Mouse (Mus musculus) layer of hippocampus, adult 9-10 months (tissue): Measurements from ENCODE around the gene Pcsk6.
"Not testable (repeated sequence)": the region's sequence is repeated elsewhere in the genome, so short reads cannot be mapped to it uniquely, and the experiment has no call there.

Source experiments
- DNase-seq: peaks from one replicate; pipeline ENCODE4 v3.0.0; 2022; ENCODE audit warnings: low spot score

Gene Pcsk6

GRCm38 (mm10) chr7:65881290-65881688 is 19.8 kb downstream of the Pcsk6 start:
- DNase-seq, result no peak

GRCm38 (mm10) chr7:65884928-65885327 is 23.4 kb downstream of the Pcsk6 start:
- no peak for DNase-seq

- DNase-seq, result no peak
Observed at GRCm38 (mm10) chr7:65885819-65886218, 24.3 kb downstream of the Pcsk6 start.

DNA sequence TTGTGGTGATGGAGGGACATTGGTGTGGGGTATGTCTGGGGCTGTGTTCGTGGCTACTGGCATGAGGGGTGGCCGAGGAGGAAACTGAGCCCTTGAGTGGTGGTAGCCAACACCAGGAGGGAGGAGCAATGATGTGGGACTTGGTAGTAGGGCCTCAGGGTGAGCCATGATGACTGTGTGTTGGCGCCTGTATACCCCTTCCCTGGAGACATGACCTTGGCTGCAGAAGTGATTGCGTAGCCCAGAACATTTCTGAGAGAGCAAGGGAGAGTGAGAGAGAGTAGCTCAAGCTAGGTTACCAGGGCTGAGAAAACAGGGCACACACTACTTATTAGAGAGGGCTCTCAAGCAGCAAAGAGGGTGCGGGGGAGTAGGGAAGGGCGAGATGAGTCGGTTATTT is 30.3 kb downstream of the Pcsk6 start:
- no peak for DNase-seq

DNA sequence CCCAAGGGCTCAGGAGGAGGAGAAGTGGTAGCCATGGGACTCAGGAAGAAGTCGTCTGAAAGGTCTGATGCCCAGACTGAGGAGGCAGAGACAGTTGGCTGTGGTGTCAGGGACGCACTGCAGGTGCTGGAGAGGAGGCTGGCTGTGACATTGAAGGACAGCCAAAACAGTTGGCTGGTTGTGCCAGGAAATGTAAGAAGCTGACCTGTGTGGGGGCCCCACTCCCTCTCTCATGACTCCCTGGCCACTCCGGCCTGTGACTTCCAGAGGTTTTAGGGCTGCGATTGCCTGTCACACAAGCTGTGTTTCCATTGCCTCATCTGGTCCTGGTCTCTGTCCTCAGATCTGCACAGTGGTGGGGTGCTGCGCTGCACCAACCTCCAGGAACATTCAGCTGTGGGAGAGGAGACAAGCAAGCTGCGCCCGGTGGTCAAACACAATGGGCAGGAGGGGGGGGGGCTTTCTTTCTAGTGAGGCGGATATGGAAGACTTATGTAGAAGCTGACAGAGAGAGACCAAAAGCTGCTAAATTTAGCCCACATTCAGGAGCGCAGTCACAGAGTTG is 30.8 kb downstream of the Pcsk6 start:
- no peak for DNase-seq

DNA sequence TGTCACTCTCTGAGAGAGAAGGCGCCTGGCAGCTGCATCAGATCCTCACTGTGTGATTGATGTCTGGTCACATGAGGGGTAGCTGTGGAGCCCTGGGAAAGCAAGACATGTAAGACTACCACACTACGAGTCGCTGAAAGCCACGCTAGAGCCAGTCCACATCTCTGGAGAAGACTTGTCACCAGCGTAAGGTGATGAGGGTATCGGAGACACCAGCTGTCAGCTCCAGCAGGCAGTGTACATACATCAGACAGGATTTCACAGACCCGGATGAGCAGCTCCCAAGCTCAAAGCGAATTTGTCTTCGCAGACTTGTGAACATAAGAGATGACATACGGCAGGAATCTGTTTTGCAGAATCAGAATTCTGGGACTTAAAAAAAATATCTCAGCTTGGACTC is 32.0 kb downstream of the Pcsk6 start:
- no peak for DNase-seq

- no peak for DNase-seq
Observed at GRCm38 (mm10) chr7:65895262-65895661, 33.7 kb downstream of the Pcsk6 start.

DNA sequence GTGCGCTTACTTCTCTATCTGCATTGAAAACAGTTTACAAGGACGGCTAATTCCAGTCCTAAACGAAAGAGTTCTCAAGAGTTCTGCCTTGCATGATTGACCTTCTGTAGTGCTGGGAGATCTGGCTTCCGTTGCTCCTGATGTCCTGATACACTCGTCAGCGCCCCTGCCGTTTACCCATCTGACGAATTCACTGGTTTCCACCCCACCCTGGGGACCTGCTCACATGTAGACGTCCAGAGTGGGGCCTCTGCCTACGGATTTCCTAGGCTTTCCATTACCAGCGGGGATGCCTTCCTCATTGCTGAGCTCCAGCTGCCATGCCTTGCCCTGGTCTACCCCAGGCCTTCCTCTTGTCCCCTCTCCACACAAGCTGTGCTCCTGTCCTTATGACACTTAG is 39.7 kb downstream of the Pcsk6 start:
- no peak for DNase-seq

- DNase-seq, result peak; percentile 18
Observed at GRCm38 (mm10) chr7:65902471-65903180, 41.1 kb downstream of the Pcsk6 start.

DNA sequence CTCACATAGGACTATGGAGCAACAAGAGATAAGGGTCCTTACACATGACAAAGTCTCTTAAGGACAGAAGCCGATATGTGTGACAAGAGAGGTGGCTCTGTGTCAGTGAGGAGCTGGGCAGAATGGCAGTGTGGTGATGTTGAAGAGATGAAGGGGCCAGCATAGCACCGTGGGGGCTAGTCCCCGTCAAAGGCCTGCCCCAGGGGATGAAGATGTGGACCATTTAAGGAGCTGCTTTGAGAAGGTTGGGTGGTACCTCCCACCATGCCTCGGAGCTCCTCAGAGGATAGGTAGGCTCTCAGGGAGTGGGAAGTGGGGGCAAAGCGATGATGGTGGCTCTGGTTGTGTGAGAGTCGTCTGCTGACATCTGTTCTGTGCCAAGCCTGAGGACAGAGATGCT is 41.9 kb downstream of the Pcsk6 start:
- DNase-seq, result no peak

- DNase-seq, result no peak
Observed at GRCm38 (mm10) chr7:65906528-65907272, 45.2 kb downstream of the Pcsk6 start.

- DNase-seq, result no peak
Observed at GRCm38 (mm10) chr7:65909343-65910127, 48.0 kb downstream of the Pcsk6 start.

- DNase-seq, result no peak
Observed at GRCm38 (mm10) chr7:65913088-65913610, 51.6 kb downstream of the Pcsk6 start.

DNA sequence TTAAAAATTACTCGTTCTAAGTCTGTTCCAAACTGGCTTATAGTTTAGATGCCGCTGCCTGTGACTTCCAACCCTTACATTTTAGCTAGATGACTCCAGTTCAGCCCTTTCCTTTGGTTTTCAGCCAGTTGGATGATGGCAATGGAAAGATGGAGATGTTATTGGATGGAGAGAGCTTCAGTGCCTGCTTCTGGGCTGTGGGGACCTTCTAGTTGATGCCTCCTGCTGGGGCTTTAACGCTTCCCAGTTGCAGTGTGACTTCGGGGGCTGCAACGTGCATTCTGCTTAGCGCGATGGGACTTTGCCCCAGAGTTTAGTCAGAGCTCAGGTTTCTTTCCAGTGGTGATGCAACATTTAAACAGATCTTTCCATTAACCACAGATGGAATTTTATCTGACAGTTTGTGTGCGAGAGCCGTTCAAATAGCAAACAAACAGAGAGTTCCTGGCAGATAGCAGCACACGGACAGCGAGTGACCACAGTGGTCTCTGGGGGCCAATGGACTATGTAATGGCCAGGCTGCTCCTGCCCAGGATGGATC is 53.3 kb downstream of the Pcsk6 start:
- no peak for DNase-seq

- no peak for DNase-seq
Observed at GRCm38 (mm10) chr7:65915821-65916220, 54.3 kb downstream of the Pcsk6 start.

- no peak for DNase-seq
Observed at GRCm38 (mm10) chr7:65916566-65916965, 55.0 kb downstream of the Pcsk6 start.

DNA sequence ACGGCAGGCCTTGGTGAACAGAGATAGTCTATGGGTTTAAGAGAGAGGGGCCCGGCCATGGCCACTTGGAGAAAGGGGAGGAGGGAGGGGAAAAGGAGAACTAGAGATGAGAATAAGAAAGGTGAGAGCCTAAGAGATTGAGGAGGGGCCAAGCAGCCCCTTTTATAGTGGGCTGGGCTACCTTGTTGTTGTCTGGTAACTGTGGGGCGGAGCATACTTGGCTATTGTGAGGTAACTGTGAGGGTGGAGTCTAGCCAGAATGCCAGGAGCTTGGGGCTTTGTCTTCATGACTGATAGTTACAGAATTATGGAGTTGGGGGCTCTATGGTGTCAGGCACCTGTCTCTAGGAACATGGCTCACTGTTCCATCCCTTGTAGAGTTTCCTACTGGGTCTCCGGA is 56.9 kb downstream of the Pcsk6 start:
- no peak for DNase-seq

DNA sequence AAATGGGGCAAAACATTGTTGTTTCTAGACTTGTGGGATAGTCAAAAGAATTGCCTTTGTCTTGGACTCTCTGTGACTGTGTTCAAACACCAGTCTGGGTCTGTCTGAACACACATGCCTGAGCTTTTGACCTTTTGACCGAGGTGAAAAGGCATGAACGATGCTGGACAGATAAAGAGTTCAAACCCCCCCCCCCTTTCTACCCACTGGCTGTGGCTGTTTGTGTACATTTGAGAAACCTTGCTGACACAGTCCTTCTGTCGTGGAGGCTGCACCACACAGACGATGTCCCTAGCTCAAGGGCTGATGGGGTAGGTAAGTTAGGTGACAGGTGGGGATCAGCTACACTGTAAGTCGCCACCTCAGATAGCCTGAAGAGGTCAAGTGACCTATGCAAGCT is 67.9 kb downstream of the Pcsk6 start:
- DNase-seq, result no peak

GRCm38 (mm10) chr7:65930478-65930877 is 68.9 kb downstream of the Pcsk6 start:
- DNase-seq, result no peak

DNA sequence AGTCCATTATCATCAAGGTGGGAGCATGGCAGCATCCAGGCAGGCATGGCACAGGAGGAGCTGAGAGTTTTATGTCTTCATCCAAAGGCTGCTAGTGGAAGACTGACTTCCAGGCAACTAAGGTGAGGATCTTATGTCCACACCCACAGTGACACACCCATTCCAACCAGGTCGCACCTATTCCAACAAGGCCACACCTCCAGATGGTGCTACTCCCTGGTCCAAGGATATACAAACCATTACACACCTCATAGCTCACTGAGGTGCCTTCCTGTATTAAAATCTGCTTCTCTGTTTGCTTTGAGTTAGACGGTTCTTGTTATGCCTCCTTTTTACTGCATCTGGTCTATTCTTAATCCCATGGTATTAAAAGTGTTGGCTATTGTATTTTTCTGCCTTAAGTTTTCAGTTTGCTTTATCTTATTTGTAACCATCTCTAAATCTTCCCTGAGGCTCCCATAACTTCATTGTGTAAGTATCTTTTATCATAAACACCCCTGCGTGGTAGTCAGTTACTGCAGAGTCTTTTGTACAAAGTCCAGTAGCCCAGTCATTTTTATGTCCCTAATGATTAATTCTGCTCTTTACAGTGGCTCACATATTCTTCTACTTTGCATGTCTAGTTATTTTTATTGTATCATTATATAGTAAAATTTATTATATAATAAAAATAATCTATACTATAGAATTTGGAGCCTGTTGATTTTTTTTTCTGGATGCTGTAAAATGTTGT is 72.9 kb downstream of the Pcsk6 start:
- DNase-seq, result not testable (repeated sequence)

GRCm38 (mm10) chr7:65935211-65935610 is 73.7 kb downstream of the Pcsk6 start:
- DNase-seq, result no peak
